In the genomic region with DNA sequence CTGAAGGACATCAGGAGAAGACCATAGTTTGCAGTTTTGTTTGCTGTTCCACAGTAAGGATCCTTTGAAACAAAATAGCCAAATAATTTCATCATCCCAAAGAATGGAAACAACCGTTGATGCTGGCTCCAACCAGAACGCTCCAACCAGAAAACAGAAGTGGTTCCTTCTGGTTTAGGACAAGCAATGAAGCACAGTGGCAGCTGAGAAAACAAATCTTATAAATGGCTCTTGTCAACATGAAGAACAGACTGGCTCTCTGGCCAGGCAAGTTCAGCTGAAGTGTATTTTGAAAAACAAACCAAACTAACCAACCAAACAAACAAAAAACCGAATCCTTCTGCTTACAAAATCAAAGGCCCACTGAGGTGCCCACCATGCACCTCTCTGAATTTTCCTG, we compare ENCODE assay signal across 28 mouse cellular contexts. TPM values are rescaled to one million over a fixed set of nuclear protein-coding genes. Genes with fewer than 3 reads are reported as not detected.
"Had no signal": no experiment of that assay in that cellular context is flagged by ENCODE, and none has a peak within 500 bp of the region (broad histone marks: within the 10 kb centered on the region; RNA-seq: fewer than 3 reads in every experiment).

No protein-coding gene starts in this region.

- H3K9ac ChIP-seq: hindbrain, embryonic 12.5 days; hindbrain, embryonic 14.5 days; intestine, embryonic 15.5 days; limb, embryonic 12.5 days; liver, embryonic 13.5 days; liver, embryonic 15.5 days had no signal

- H3K9me3 ChIP-seq: hindbrain, embryonic 10.5 days; hindbrain, embryonic 12.5 days; intestine, embryonic 15.5 days; limb, embryonic 10.5 days; limb, embryonic 12.5 days; liver, embryonic 13.5 days; liver, embryonic 15.5 days had no signal

- H3K4me2 ChIP-seq: heart, embryonic 11.5 days; hindbrain, embryonic 12.5 days; hindbrain, embryonic 14.5 days; intestine, embryonic 15.5 days; limb, embryonic 12.5 days; liver, embryonic 11.5 days; liver, embryonic 13.5 days; liver, embryonic 15.5 days had no signal

- DNase-seq: gastrocnemius, postnatal 14 days; gastrocnemius, postnatal 36 days; heart, adult 2 months; heart, postnatal 10 days; heart, postnatal 4 days; kidney, adult 18-20 months; kidney, adult 8-10 months; kidney, postnatal 14 days; kidney, postnatal 36 days; layer of hippocampus, adult 9-11 months; liver; liver, embryonic 13.5 days had no signal

- ATAC-seq: hindbrain, embryonic 16.5 days; inflammation-experienced regulatory T-cells, adult 6 months; intestine, embryonic 15.5 days; intestine, postnatal 0 days had no signal

- H3K4me1 ChIP-seq: intestine, embryonic 15.5 days had no signal

- H3K27ac ChIP-seq: heart, adult 2 months; hindbrain, embryonic 10.5 days; hindbrain, embryonic 12.5 days; hindbrain, embryonic 14.5 days; intestine, embryonic 15.5 days; left cerebral cortex, adult 2 months; limb, embryonic 10.5 days; limb, embryonic 12.5 days; liver, embryonic 13.5 days; liver, embryonic 15.5 days had no signal

- H3K36me3 ChIP-seq: hindbrain, embryonic 10.5 days; hindbrain, embryonic 12.5 days; intestine, embryonic 15.5 days; limb, embryonic 10.5 days; limb, embryonic 12.5 days; liver, embryonic 13.5 days; liver, embryonic 15.5 days had no signal

- H3K4me3 ChIP-seq: heart, adult 2 months; hindbrain, embryonic 10.5 days; hindbrain, embryonic 12.5 days; intestine, embryonic 15.5 days; left cerebral cortex, adult 2 months; limb, embryonic 10.5 days; limb, embryonic 12.5 days; liver, embryonic 13.5 days; liver, embryonic 15.5 days had no signal

- H3K27me3 ChIP-seq: intestine, embryonic 15.5 days; limb, embryonic 12.5 days; liver, embryonic 13.5 days; liver, embryonic 15.5 days had no signal

RNA-seq across cellular contexts. Expression of a gene that starts 2.2 kb away (rescaled TPM):
- total RNA-seq: gastrocnemius, adult 18-20 months; gastrocnemius, postnatal 14 days; gastrocnemius, postnatal 36 days; heart, postnatal 25 days had no signal
- polyA plus RNA-seq: heart, adult 2 months; heart, embryonic 11.5 days; heart, embryonic 14.5 days; hindbrain, embryonic 10.5 days; hindbrain, embryonic 12.5 days; hindbrain, embryonic 14.5 days; hindbrain, embryonic 16.5 days; limb, embryonic 10.5 days; limb, embryonic 12.5 days had no signal
